Mouse (Mus musculus) adrenal gland (tissue): ENCODE results near the gene Camsap1.

Experiments used
- intact Hi-C: fragments of 180-260 bp; cut with DNase I; formaldehyde crosslinking; loops from one replicate; pipeline ENCODE4 v1.15.1; 2025

Camsap1 gene

GRCm38 (mm10) chr2:25982426-25983091 is 523 bp downstream of the Camsap1 start:
- intact Hi-C loops = loop anchor here (5.0 kb wide), 1 partner anchor 40 kb away; the partner anchor contains the start of gene Ubac1

DNA sequence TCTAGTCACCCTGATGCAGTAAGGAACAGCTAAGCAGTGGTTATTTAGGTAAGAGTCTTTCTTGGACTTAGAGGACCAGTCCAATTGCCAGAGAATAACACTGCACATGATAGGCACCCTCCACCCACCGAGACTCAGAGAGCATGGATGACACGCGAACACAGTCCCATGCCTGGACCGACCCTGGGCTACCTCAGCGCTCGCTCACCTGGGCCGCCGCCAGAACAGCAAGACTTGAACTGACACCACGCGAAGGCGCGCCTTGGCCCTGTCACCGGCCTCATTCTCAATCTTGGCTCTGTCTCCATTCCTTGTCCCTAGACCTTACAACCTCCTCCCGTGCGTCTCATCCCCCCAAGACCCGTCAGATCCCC is 1.0 kb downstream of the Camsap1 start:
- intact Hi-C loops = loop anchor here (5.0 kb wide), 1 partner anchor 40 kb away; the partner anchor contains the start of gene Ubac1

GRCm38 (mm10) chr2:25978997-25979396 is 4.1 kb downstream of the Camsap1 start:
- intact Hi-C loops = no loop called here

DNA sequence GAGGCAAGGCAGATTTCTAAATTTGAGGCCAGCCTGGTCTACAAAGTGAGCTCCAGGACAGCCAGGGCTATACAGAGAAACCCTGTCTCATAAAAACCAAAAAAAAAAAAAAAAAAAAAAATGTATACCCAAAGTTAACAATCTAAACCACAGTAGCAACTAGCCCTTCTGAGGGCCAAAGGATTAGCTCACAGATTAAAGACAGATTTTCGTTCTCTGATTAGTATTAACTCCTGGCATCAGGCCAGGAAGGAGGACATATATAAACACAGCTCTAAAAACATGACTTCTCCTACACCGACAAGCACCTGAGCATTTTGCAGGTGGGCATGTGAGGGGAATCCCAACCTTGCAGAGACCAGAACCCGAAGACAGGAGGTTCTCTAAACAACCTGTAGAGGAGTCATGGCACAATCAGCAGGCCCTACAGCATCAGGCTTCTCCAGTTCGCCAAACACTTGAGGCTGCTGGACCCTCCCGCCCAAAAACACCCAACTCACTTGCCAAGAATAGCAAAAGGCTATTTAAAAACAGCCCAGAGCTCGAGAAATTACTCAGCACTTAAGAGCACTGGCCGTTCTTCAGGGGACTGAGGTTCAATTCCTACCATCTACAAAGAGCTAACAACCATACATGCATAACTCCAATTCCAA is 5.4 kb downstream of the Camsap1 start:
- intact Hi-C loops = no loop called here

DNA sequence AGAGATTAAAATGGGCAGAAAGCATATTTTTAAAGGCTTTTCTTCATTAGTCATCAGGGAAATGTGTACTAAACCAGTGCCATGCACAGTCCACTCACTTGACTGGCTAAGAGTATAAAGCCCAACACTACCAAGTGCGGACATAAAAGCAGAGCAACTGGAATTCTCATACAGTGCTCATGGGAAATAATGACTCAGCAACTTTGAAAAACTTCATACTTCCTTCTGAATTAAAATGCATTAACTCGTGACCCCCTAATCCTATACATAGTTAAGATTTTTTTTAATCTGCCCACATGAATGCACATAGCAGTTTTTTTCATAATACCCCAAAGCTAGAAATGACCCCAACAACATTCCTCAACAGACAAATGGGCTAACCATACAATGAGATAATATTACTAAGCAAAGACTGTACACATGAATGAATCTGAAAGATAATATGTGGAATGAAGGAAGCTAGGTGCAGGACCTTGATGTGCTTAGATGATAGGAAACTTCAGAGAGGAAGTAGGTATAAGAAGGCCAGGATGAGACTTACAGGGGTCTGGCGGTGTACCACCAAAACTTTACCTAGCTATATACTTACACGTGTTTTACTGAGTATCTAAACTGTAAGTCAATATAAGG is 7.8 kb downstream of the Camsap1 start:
- intact Hi-C loops = no loop called here

GRCm38 (mm10) chr2:25970426-25970825 is 12.7 kb downstream of the Camsap1 start:
- intact Hi-C loops = no loop called here

- intact Hi-C loops = no loop called here
These were observed 13.8 kb downstream of the Camsap1 start for GRCm38 (mm10) chr2:25969319-25969718.

DNA sequence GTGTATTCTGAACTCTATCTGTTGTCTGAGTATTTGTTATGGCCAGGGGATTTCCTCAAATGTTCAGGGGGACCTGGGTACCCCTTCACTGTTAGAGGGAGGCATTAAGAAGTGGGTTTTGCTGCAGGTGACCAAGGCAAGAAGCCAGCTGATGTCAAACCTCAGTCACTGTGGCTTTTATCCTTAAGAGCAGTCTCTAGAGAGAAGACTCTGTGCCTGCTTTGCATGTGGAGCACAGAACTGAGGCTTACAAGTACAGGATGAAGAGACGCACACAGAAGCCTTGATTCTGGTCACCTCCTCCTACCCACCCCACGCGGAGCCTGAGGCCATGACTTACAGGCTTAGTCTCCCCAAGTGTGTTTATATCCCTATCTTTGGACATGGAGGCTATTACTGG is 33.8 kb downstream of the Camsap1 start:
- intact Hi-C loops = no loop called here

DNA sequence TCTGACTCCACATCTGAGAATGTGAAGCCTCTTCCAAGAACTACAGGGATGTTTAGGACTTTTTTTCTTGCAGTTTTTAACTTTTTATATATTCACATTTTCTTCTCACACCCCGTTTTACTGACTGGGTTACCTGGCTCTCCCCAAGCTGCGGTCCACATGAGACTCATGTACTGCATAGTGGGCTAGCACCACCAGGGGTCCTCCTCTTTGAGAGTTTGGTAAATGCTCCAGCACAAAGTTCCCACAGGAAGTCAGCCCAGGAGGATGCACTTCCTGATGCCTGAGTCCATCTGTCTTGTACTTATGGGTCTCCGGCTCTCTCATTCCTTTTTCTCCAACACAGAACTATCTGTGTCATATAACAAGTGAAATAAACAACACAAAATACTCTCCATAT is 35.1 kb downstream of the Camsap1 start:
- intact Hi-C loops = no loop called here

- intact Hi-C loops = no loop called here
These were observed 39.3 kb downstream of the Camsap1 start for GRCm38 (mm10) chr2:25943822-25944221.

GRCm38 (mm10) chr2:25940503-25940902 is 42.6 kb downstream of the Camsap1 start:
- intact Hi-C loops = no loop called here

DNA sequence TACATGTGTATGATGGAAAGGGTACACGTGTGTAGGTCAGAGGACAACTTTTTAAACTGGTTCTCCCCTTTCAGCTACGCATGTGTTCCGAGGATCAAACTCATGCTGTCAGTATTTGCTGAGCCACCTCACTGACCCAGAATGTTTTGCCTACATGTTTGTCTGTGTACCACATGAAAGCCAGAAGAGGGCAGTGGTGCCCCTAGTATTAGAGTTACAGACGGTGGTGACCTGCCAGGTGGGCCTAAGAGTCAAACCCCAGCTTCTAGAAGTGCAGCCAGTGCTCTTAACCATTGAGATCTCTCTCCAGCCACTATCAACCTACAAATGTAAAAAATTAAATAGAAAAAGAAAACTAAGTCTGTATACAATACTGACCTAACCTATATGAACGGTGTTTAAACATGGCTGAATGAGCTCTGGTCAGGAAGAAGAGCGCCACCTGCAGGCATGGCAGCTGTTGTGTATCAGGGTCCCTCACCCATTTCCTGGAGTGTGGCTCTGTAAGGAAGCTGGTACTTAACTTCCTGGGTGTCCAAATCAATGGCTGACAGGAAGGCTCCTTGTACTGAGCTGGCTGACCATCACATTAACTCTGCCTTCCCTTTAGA is 51.7 kb downstream of the Camsap1 start:
- intact Hi-C loops = loop anchor here (5.0 kb wide), 2 partner anchors 79 to 94 kb away; no protein-coding TSS in a partner anchor

- intact Hi-C loops = no loop called here
These were observed 55.3 kb downstream of the Camsap1 start for GRCm38 (mm10) chr2:25927821-25928220.

DNA sequence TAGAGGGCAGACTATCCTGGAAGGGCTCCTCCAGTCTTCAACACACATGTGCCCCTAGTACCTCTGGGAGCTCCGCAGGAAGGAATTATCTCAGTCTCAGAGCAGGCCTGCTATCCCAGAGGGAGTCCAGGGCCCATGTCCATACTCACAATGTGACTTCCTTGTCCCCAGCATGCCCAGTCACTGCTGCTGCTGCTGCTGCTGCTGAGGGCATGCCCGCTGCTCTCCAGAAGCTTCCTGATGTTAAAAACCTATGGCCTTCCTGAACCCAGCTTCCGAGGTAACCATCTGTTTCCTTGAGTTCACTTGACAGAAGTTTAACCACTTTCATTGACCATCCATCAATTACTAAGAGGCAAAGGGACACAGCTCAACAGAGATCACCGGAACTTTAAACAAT is 58.1 kb downstream of the Camsap1 start:
- intact Hi-C loops = no loop called here

- intact Hi-C loops = no loop called here
These were observed 59.3 kb downstream of the Camsap1 start for GRCm38 (mm10) chr2:25923799-25924198.

DNA sequence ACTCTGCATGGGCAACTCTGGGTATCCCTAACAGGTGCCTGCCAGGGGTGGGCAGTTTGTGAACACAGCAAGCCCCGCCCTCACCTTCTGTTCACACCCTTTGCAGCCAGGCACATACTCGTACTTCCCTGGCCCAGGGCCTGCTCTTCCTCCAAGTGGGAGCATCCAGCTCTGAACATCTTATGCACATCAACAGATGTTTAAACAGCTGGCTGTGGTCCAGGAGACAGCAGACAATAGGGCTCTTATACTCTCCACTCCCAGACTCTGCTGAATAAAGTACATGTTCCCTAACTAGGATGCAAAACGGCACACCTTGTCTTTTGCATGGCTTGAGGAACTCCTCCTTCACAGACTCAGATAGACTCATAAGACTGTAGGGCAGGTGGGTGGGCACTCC is 63.1 kb downstream of the Camsap1 start:
- intact Hi-C loops = no loop called here

DNA sequence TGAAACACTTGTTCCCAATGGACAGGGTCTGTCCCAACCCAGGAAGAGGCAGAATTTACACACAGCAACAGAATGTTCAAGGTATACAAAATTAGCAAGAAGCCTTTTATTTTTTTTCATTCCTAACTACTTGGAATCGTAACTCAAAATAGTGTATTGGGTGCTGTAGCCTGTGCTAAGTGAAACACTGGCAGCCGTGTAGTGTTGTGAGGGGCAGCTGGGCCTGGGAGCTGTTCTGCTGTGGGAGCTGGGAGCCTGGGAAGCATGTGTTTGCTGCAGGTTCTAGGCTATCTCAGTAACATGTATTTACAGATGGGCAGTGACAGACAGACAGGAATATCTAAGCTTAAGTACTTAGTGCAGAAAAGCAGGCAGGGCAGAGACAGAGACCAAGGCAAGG is 64.7 kb downstream of the Camsap1 start:
- intact Hi-C loops = no loop called here

DNA sequence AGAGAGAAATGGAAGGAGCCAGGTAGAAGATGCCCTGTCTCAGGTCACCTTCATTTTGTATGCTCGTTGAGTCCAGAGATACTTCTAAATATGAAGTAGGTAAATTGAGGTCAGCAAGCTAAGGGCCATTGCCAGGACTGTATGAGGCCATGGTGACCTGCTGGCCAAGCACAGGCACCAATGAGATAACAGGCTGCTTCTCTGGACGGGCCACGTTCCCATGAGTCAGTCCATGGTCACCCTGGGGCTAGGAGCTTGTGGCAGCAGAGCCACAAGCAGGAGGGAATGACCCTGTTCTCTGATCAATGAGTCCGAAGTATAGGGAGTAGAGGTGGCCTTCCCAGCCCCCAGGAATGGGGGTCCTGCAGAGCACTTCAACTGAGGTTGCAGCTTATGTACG is 68.3 kb downstream of the Camsap1 start:
- intact Hi-C loops = no loop called here

DNA sequence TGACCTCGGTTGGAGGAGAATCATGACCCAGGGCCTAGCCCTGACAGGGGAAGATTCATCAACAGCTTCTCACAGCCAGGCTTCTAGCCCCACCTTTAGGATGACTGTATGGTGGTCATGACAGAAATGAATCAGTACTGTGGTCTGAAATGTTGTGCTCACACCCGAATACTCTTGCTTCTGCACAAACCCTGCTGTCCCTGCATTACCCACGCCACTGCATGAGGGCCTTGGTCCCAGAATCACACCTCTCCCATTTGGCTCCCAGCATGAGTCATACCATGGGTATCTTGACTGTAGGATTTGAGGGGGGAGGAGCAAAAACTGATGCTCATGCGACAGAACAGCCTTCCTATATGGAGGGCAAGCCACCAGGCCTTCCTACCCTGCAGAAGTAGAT is 68.9 kb downstream of the Camsap1 start:
- intact Hi-C loops = no loop called here

- intact Hi-C loops = loop anchor here (1.0 kb wide), 1 partner anchor 77 kb away; no protein-coding TSS in a partner anchor
These were observed 69.8 kb downstream of the Camsap1 start for GRCm38 (mm10) chr2:25913247-25913646.

- intact Hi-C loops = no loop called here
These were observed 73.2 kb downstream of the Camsap1 start for GRCm38 (mm10) chr2:25909872-25910271.

- intact Hi-C loops = no loop called here
These were observed 84.1 kb downstream of the Camsap1 start for GRCm38 (mm10) chr2:25898970-25899369.
